ENCODE assay signal across 22 mouse cellular contexts in genomic region chr4:135606271-135606670, GRCm38 (mm10).
"Had no signal": no experiment of that assay in that cellular context is flagged by ENCODE, and none has a peak within 500 bp of the region (broad histone marks: within the 10 kb centered on the region; RNA-seq: fewer than 3 reads in every experiment).

No protein-coding gene starts in this region.

- ATAC-seq: hindbrain, embryonic 16.5 days; hindbrain, postnatal 0 days; inflammation-experienced regulatory T-cells, adult 6 months; intestine, embryonic 15.5 days; intestine, embryonic 16.5 days; intestine, postnatal 0 days had no signal

- DNase-seq: heart, postnatal 10 days; heart, postnatal 14 days; heart, postnatal 36 days; heart, postnatal 4 days; kidney, adult 11 months; kidney, adult 18-20 months; kidney, adult 2 months; kidney, adult 8-10 months; kidney, adult 9 months; kidney, postnatal 10 days; kidney, postnatal 14 days; kidney, postnatal 25 days; kidney, postnatal 36 days; kidney, postnatal 4 days; layer of hippocampus, adult 9-11 months; layer of hippocampus, postnatal 36 days had no signal
